Mouse (Mus musculus): Measurements from ENCODE around the gene Thegl. TPM values are rescaled to one million over a fixed set of nuclear protein-coding genes. Genes with fewer than 3 reads are reported as not detected.

The Thegl gene
- polyA plus RNA-seq, 1 experiment from 2014 or later, result 0.40 TPM

- 82% methylated on average over 8 of the region's 8 CpGs for WGBS
- ATAC-seq (ENCODE audit: low read depth), result no peak
Measured at GRCm38 (mm10) chr5:77067321-77067720, 51.5 kb downstream of the Thegl start.

GRCm38 (mm10) chr5:77070987-77071386, 55.2 kb downstream of the Thegl start:
- WGBS, result 84% methylated on average over 2 of the region's 2 CpGs
- Histone ChIP-seq H3K4me1 (ENCODE audit: control insufficient read depth, insufficient read depth, low read length) (no peaks in the 10 kb centered on the region), H3K9ac (replicated peaks; ENCODE audit: low read depth, low read length) (no peak overlapping the region), H3K9me3 (ENCODE audit: control insufficient read depth, low read length) (no peaks in the 10 kb centered on the region), H3K27me3 (ENCODE audit: control insufficient read depth, insufficient read depth, low read length) (no peaks in the 10 kb centered on the region), H3K4me2 (ENCODE audit: low read depth, low read length) (no peak overlapping the region), H3K27ac (ENCODE audit: low read depth, low read length) (no peak overlapping the region), H3K4me3 (ENCODE audit: low read depth, low read length) (no peak overlapping the region), H3K36me3 (ENCODE audit: control insufficient read depth, insufficient read depth, low read length) (no peaks in the 10 kb centered on the region)
- ATAC-seq (ENCODE audit: low read depth), result no peak

More at GRCm38 (mm10) chr5:77067321-77067720, 51.5 kb downstream of the Thegl start:
- Histone ChIP-seq H3K9me3 (ENCODE audit: control insufficient read depth, low read length) (no peaks in the 10 kb centered on the region), H3K4me3 (ENCODE audit: low read depth, low read length) (no peak overlapping the region), H3K36me3 (ENCODE audit: control insufficient read depth, insufficient read depth, low read length) (no peaks in the 10 kb centered on the region), H3K4me1 (ENCODE audit: control insufficient read depth, insufficient read depth, low read length) (no peaks in the 10 kb centered on the region), H3K27ac (ENCODE audit: low read depth, low read length) (no peak overlapping the region), H3K27me3 (ENCODE audit: control insufficient read depth, insufficient read depth, low read length) (no peaks in the 10 kb centered on the region), H3K4me2 (ENCODE audit: low read depth, low read length) (no peak overlapping the region), H3K9ac (replicated peaks; ENCODE audit: low read depth, low read length) (no peak overlapping the region)

GRCm38 (mm10) chr5:77071626-77072025, 55.8 kb downstream of the Thegl start:
- no peaks in the 10 kb centered on the region for H3K36me3 ChIP-seq (ENCODE audit: control insufficient read depth, insufficient read depth, low read length)
- no peaks in the 10 kb centered on the region for H3K4me1 ChIP-seq (ENCODE audit: control insufficient read depth, insufficient read depth, low read length)
- H3K9me3 ChIP-seq (ENCODE audit: control insufficient read depth, low read length), result no peaks in the 10 kb centered on the region
- no peak overlapping the region for H3K27ac ChIP-seq (ENCODE audit: low read depth, low read length)
- ATAC-seq (ENCODE audit: low read depth), result no peak
- no peak overlapping the region for H3K4me2 ChIP-seq (ENCODE audit: low read depth, low read length)
- H3K4me3 ChIP-seq (ENCODE audit: low read depth, low read length), result no peak overlapping the region
- WGBS, result 85% methylated on average over 3 of the region's 3 CpGs
- H3K27me3 ChIP-seq (ENCODE audit: control insufficient read depth, insufficient read depth, low read length), result no peaks in the 10 kb centered on the region
- H3K9ac ChIP-seq (replicated peaks; ENCODE audit: low read depth, low read length), result no peak overlapping the region

GRCm38 (mm10) chr5:77073794-77074193, 58.0 kb downstream of the Thegl start:
- Histone ChIP-seq H3K4me3 (ENCODE audit: low read depth, low read length) (no peak overlapping the region), H3K36me3 (ENCODE audit: control insufficient read depth, insufficient read depth, low read length) (no peaks in the 10 kb centered on the region), H3K27me3 (ENCODE audit: control insufficient read depth, insufficient read depth, low read length) (no peaks in the 10 kb centered on the region), H3K4me2 (ENCODE audit: low read depth, low read length) (no peak overlapping the region), H3K9ac (replicated peaks; ENCODE audit: low read depth, low read length) (no peak overlapping the region), H3K27ac (ENCODE audit: low read depth, low read length) (no peak overlapping the region), H3K4me1 (ENCODE audit: control insufficient read depth, insufficient read depth, low read length) (no peaks in the 10 kb centered on the region), H3K9me3 (ENCODE audit: control insufficient read depth, low read length) (no peaks in the 10 kb centered on the region; the same call in 1 of the 2 replicates)
- no peak for ATAC-seq (ENCODE audit: low read depth)
- WGBS, result 90% methylated on average over 8 of the region's 8 CpGs

- Histone ChIP-seq H3K9ac (replicated peaks; ENCODE audit: low read depth, low read length) (no peak overlapping the region), H3K4me3 (ENCODE audit: low read depth, low read length) (no peak overlapping the region), H3K9me3 (ENCODE audit: control insufficient read depth, low read length) (no peaks in the 10 kb centered on the region; the same call in 1 of the 2 replicates), H3K4me2 (ENCODE audit: low read depth, low read length) (no peak overlapping the region), H3K27me3 (ENCODE audit: control insufficient read depth, insufficient read depth, low read length) (no peaks in the 10 kb centered on the region), H3K36me3 (ENCODE audit: control insufficient read depth, insufficient read depth, low read length) (no peaks in the 10 kb centered on the region), H3K4me1 (ENCODE audit: control insufficient read depth, insufficient read depth, low read length) (no peaks in the 10 kb centered on the region), H3K27ac (ENCODE audit: low read depth, low read length) (no peak overlapping the region)
- no peak for ATAC-seq (ENCODE audit: low read depth)
- WGBS, result 93% methylated on average over 2 of the region's 2 CpGs
Measured at GRCm38 (mm10) chr5:77074914-77075313, 59.1 kb downstream of the Thegl start.

- Histone ChIP-seq H3K9ac (replicated peaks; ENCODE audit: low read depth, low read length) (no peak overlapping the region), H3K4me1 (ENCODE audit: control insufficient read depth, insufficient read depth, low read length) (no peaks in the 10 kb centered on the region), H3K36me3 (ENCODE audit: control insufficient read depth, insufficient read depth, low read length) (no peaks in the 10 kb centered on the region), H3K27me3 (ENCODE audit: control insufficient read depth, insufficient read depth, low read length) (no peaks in the 10 kb centered on the region), H3K27ac (ENCODE audit: low read depth, low read length) (no peak overlapping the region), H3K4me3 (ENCODE audit: low read depth, low read length) (no peak overlapping the region), H3K4me2 (ENCODE audit: low read depth, low read length) (no peak overlapping the region), H3K9me3 (ENCODE audit: control insufficient read depth, low read length) (no peaks in the 10 kb centered on the region; the same call in 1 of the 2 replicates)
- ATAC-seq (ENCODE audit: low read depth), result no peak
- 90% methylated on average over 4 of the region's 4 CpGs for WGBS
Measured at GRCm38 (mm10) chr5:77075951-77076350, 60.1 kb downstream of the Thegl start.

- H3K36me3 ChIP-seq (ENCODE audit: control insufficient read depth, insufficient read depth, low read length), result no peaks in the 10 kb centered on the region
- no peak overlapping the region for H3K4me2 ChIP-seq (ENCODE audit: low read depth, low read length)
- no peaks in the 10 kb centered on the region for H3K27me3 ChIP-seq (ENCODE audit: control insufficient read depth, insufficient read depth, low read length)
- H3K9me3 ChIP-seq (ENCODE audit: control insufficient read depth, low read length), result no peaks in the 10 kb centered on the region; the same call in 1 of the 2 replicates
- 95% methylated on average over 4 of the region's 4 CpGs for WGBS
- H3K9ac ChIP-seq (replicated peaks; ENCODE audit: low read depth, low read length), result no peak overlapping the region
- no peak overlapping the region for H3K4me3 ChIP-seq (ENCODE audit: low read depth, low read length)
- no peaks in the 10 kb centered on the region for H3K4me1 ChIP-seq (ENCODE audit: control insufficient read depth, insufficient read depth, low read length)
- H3K27ac ChIP-seq (ENCODE audit: low read depth, low read length), result no peak overlapping the region
- no peak for ATAC-seq (ENCODE audit: low read depth)
Measured at GRCm38 (mm10) chr5:77080761-77081160, 64.9 kb downstream of the Thegl start.

GRCm38 (mm10) chr5:77082735-77083134, 66.9 kb downstream of the Thegl start:
- no peak overlapping the region for H3K9ac ChIP-seq (replicated peaks; ENCODE audit: low read depth, low read length)
- H3K4me2 ChIP-seq (ENCODE audit: low read depth, low read length), result no peak overlapping the region
- H3K27me3 ChIP-seq (ENCODE audit: control insufficient read depth, insufficient read depth, low read length), result no peaks in the 10 kb centered on the region
- no peaks in the 10 kb centered on the region for H3K4me1 ChIP-seq (ENCODE audit: control insufficient read depth, insufficient read depth, low read length)
- H3K27ac ChIP-seq (ENCODE audit: low read depth, low read length), result no peak overlapping the region
- no peak for ATAC-seq (ENCODE audit: low read depth)
- no peak overlapping the region for H3K4me3 ChIP-seq (ENCODE audit: low read depth, low read length)
- no peaks in the 10 kb centered on the region; the same call in 1 of the 2 replicates for H3K9me3 ChIP-seq (ENCODE audit: control insufficient read depth, low read length)
- H3K36me3 ChIP-seq (ENCODE audit: control insufficient read depth, insufficient read depth, low read length), result no peaks in the 10 kb centered on the region
- 92% methylated on average over 7 of the region's 7 CpGs for WGBS

- Histone ChIP-seq H3K27me3 (ENCODE audit: control insufficient read depth, insufficient read depth, low read length) (no peaks in the 10 kb centered on the region), H3K4me2 (ENCODE audit: low read depth, low read length) (no peak overlapping the region), H3K9me3 (ENCODE audit: control insufficient read depth, low read length) (no peaks in the 10 kb centered on the region), H3K4me3 (ENCODE audit: low read depth, low read length) (no peak overlapping the region), H3K27ac (ENCODE audit: low read depth, low read length) (no peak overlapping the region), H3K36me3 (ENCODE audit: control insufficient read depth, insufficient read depth, low read length) (no peaks in the 10 kb centered on the region), H3K9ac (replicated peaks; ENCODE audit: low read depth, low read length) (no peak overlapping the region), H3K4me1 (ENCODE audit: control insufficient read depth, insufficient read depth, low read length) (no peaks in the 10 kb centered on the region)
- 96% methylated on average over 4 of the region's 4 CpGs for WGBS
- no peak for ATAC-seq (ENCODE audit: low read depth)
Measured at GRCm38 (mm10) chr5:77084418-77084817, 68.6 kb downstream of the Thegl start.
